17 mouse cellular contexts compared by ENCODE assay signal in genomic region chr1:119356916-119357315, GRCm38 (mm10).
DNase-seq lines count a peak whose midpoint lies in the region.
"Had no signal": no experiment of that assay in that cellular context is flagged by ENCODE, and none has a peak within 500 bp of the region (broad histone marks: within the 10 kb centered on the region; RNA-seq: fewer than 3 reads in every experiment).

No protein-coding gene starts in this region.

- peak; percentile 14 for DNase-seq in heart, adult 11 months
- DNase-seq in heart, adult 9 months (ENCODE audit: low spot score in 2 of 2): no peak
- DNase-seq in ES-CJ7 (ENCODE audit: low read depth, low spot score) (peak; percentile 94), ZHBTc4 (ENCODE audit: low read depth, low spot score) (peak; percentile 66)
- no peak for DNase-seq in spleen, postnatal 4 days (ENCODE audit: low spot score in 2 of 2)
- DNase-seq: adrenal gland, adult 2 months; adrenal gland, postnatal 10 days; adrenal gland, postnatal 25 days; B cell, adult 2 months; cerebellum, adult 11 months; cerebellum, adult 18-20 months; cerebellum, adult 8-10 months; cerebellum, adult 9-11 months; cerebellum, postnatal 14 days; cerebellum, postnatal 36 days; embryo, embryonic 11 days; forebrain, postnatal 0 days had no signal

Comparison
In these comparisons a context has a peak if more than half of its experiments do, and no peak if none do; other contexts are left out.
1. DNase-seq: peak in heart, adult 11 months (single experiment), ES-CJ7 (single experiment) and ZHBTc4 (single experiment); none in heart, adult 9 months (0 of 2) and spleen, postnatal 4 days (0 of 2).